Mouse (Mus musculus): ENCODE data around the gene Fhdc1. TPM values are rescaled to one million over a fixed set of nuclear protein-coding genes. Genes with fewer than 3 reads are reported as not detected.
A peak's percentile ranks its signal among the peaks of the same experiment; 100 is the strongest.

The Fhdc1 gene
- polyA plus RNA-seq (2015; fragmentation: Nextera tagmentation; extraction: Ambion mirVana) = 4.7 and 4.8 TPM in 2 replicates

- 0% methylated on average over 78 of the region's 82 CpGs for WGBS
- Histone ChIP-seq H3K4me2 (peak within 1 kb of the TSS; percentile 98), H3K4me3 (peak within 1 kb of the TSS; percentile 71)
These were observed at the start of gene Fhdc1 for GRCm38 (mm10) chr3:84480006-84480897. Gene Fhdc1 (minus strand): TSS chr3:84480429.

DNA sequence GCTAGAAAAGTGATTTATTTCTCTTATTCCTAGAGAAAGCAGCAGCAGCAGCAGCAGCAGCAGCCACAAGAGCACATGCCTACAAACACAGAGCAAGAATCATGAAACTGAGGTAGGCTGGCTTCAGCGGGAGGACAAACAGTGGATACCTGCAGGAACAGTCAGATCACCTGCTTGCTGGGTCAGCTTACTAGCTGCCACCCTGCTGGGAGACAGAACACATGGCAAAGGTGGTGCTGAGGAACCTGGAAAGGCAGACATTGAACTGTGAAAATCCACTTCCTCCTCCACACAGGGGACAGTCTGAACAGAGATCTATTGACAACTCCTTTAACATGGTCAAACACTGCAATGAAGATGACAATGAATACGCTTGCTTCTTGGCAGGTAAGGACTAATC, 48.8 kb upstream of the Fhdc1 start:
- H3K27ac ChIP-seq = no peak overlapping the region
- no peak overlapping the region for H3K9ac ChIP-seq
- ATAC-seq (ENCODE audit: low FRiP score) = no peak
- H3K9me3 ChIP-seq = no peaks in the 10 kb centered on the region
- no peaks in the 10 kb centered on the region; the same call in 1 of the 2 replicates for H3K36me3 ChIP-seq
- 80% methylated on average over 2 of the region's 2 CpGs for WGBS
- no peaks in the 10 kb centered on the region for H3K4me1 ChIP-seq (replicated peaks)
- no peak overlapping the region for H3K4me3 ChIP-seq
- H3K27me3 ChIP-seq = no peaks in the 10 kb centered on the region
- no peak overlapping the region for H3K4me2 ChIP-seq

More at GRCm38 (mm10) chr3:84480006-84480897, at the start of gene Fhdc1:
- Histone ChIP-seq H3K27me3 (peaks cover 43% of the 10 kb centered on the region), H3K9me3 (no peaks in the 10 kb centered on the region), H3K4me1 (replicated peaks) (peaks cover 30% of the 10 kb centered on the region), H3K27ac (peak within 1 kb of the TSS; percentile 75), H3K9ac (peak within 1 kb of the TSS; percentile 84), H3K36me3 (no peaks in the 10 kb centered on the region)
- peak; percentile 65 for ATAC-seq (ENCODE audit: low FRiP score)

DNA sequence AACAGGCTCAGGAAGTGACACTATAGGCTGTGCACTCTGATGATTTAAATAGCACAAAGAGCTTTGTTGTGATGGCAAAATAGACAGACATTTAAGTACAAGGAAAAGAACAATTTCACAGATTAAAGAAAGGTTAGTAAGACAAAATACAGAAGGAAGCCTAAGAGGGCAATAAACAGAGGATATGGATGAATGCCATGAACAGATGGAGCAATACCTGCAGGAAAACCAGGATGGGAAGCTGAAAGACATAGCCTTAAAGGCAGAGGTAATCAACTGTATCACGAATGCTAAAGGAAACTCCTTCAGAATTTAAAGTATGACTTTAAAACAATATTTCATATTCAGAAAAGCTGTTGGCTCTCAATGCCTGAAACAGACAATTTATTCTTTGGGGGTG, 44.7 kb upstream of the Fhdc1 start:
- no peak overlapping the region for H3K4me2 ChIP-seq
- no peaks in the 10 kb centered on the region for H3K9me3 ChIP-seq
- no peaks in the 10 kb centered on the region for H3K27me3 ChIP-seq
- H3K4me1 ChIP-seq (replicated peaks) = no peaks in the 10 kb centered on the region
- H3K9ac ChIP-seq = no peak overlapping the region
- no peaks in the 10 kb centered on the region; the same call in 1 of the 2 replicates for H3K36me3 ChIP-seq
- 87% methylated on average over 1 of the region's 1 CpGs for WGBS
- ATAC-seq (ENCODE audit: low FRiP score) = no peak
- no peak overlapping the region for H3K4me3 ChIP-seq
- H3K27ac ChIP-seq = no peak overlapping the region

GRCm38 (mm10) chr3:84516163-84516562, 35.9 kb upstream of the Fhdc1 start:
- H3K27ac ChIP-seq = no peak overlapping the region
- peaks cover 5% of the 10 kb centered on the region for H3K36me3 ChIP-seq
- ATAC-seq (ENCODE audit: low FRiP score) = no peak
- no peak overlapping the region for H3K4me3 ChIP-seq
- 95% methylated on average over 3 of the region's 3 CpGs for WGBS
- no peaks in the 10 kb centered on the region for H3K27me3 ChIP-seq
- no peaks in the 10 kb centered on the region for H3K4me1 ChIP-seq (replicated peaks)
- H3K9ac ChIP-seq = no peak overlapping the region
- no peak overlapping the region for H3K4me2 ChIP-seq
- no peaks in the 10 kb centered on the region for H3K9me3 ChIP-seq

- H3K27me3 ChIP-seq = no peaks in the 10 kb centered on the region
- 67% methylated on average over 6 of the region's 6 CpGs for WGBS
- no peak for ATAC-seq (ENCODE audit: low FRiP score)
- H3K4me2 ChIP-seq = no peak overlapping the region
- no peaks in the 10 kb centered on the region for H3K9me3 ChIP-seq
- H3K36me3 ChIP-seq = peaks cover 3% of the 10 kb centered on the region
- H3K9ac ChIP-seq = no peak overlapping the region
- no peak overlapping the region for H3K27ac ChIP-seq
- H3K4me1 ChIP-seq (replicated peaks) = no peaks in the 10 kb centered on the region
- no peak overlapping the region for H3K4me3 ChIP-seq
These were observed 32.7 kb upstream of the Fhdc1 start for GRCm38 (mm10) chr3:84512774-84513515.

GRCm38 (mm10) chr3:84505193-84505592, 25.0 kb upstream of the Fhdc1 start:
- peaks cover 8% of the 10 kb centered on the region; the same call in 1 of the 2 replicates for H3K4me1 ChIP-seq (replicated peaks)
- WGBS = 88% methylated on average over 4 of the region's 4 CpGs
- no peaks in the 10 kb centered on the region for H3K27me3 ChIP-seq

GRCm38 (mm10) chr3:84504291-84504690, 24.1 kb upstream of the Fhdc1 start:
- H3K27ac ChIP-seq = no peak overlapping the region
- H3K27me3 ChIP-seq = no peaks in the 10 kb centered on the region
- H3K9me3 ChIP-seq = no peaks in the 10 kb centered on the region
- peaks cover 8% of the 10 kb centered on the region; the same call in 1 of the 2 replicates for H3K4me1 ChIP-seq (replicated peaks)
- H3K36me3 ChIP-seq = peaks cover 9% of the 10 kb centered on the region
- 96% methylated on average over 8 of the region's 8 CpGs for WGBS
- no peak overlapping the region for H3K9ac ChIP-seq
- H3K4me3 ChIP-seq = no peak overlapping the region
- no peak for ATAC-seq (ENCODE audit: low FRiP score)
- no peak overlapping the region for H3K4me2 ChIP-seq

More at GRCm38 (mm10) chr3:84505193-84505592, 25.0 kb upstream of the Fhdc1 start:
- no peak overlapping the region for H3K4me2 ChIP-seq
- no peak overlapping the region for H3K27ac ChIP-seq
- peaks cover 9% of the 10 kb centered on the region for H3K36me3 ChIP-seq
- H3K9ac ChIP-seq = no peak overlapping the region
- no peaks in the 10 kb centered on the region for H3K9me3 ChIP-seq
- no peak overlapping the region for H3K4me3 ChIP-seq
- ATAC-seq (ENCODE audit: low FRiP score) = no peak

GRCm38 (mm10) chr3:84502101-84502500, 21.9 kb upstream of the Fhdc1 start:
- Histone ChIP-seq H3K27me3 (no peaks in the 10 kb centered on the region), H3K9ac (no peak overlapping the region), H3K4me1 (replicated peaks) (peaks cover 8% of the 10 kb centered on the region; the same call in 1 of the 2 replicates), H3K9me3 (no peaks in the 10 kb centered on the region), H3K36me3 (peaks cover 5% of the 10 kb centered on the region; the same call in 1 of the 2 replicates), H3K27ac (no peak overlapping the region), H3K4me3 (no peak overlapping the region), H3K4me2 (no peak overlapping the region)
- 84% methylated on average over 2 of the region's 2 CpGs for WGBS
- no peak for ATAC-seq (ENCODE audit: low FRiP score)

DNA sequence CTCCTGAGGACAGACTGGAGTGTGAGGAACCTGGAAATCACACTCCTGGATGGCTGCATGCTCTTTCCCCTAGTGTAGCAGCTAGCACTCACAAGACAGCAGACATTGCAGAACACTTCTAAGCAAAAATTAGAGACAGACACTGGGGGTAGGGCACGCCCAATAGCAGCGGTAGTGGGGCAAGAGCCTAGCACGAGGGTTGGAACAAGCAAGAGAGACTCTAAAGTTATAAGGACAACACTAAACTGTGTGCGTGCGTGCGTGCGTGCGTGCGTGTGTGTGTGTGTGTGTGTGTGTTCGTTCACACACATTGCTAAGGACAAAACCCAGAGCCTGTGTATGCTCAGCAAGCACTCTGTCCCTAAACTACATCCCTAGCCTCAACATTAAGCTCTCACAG, 20.3 kb upstream of the Fhdc1 start:
- Histone ChIP-seq H3K27ac (no peak overlapping the region), H3K4me1 (replicated peaks) (peaks cover 8% of the 10 kb centered on the region; the same call in 1 of the 2 replicates), H3K4me3 (no peak overlapping the region), H3K9ac (no peak overlapping the region), H3K4me2 (no peak overlapping the region), H3K27me3 (no peaks in the 10 kb centered on the region), H3K36me3 (peaks cover 5% of the 10 kb centered on the region; the same call in 1 of the 2 replicates), H3K9me3 (no peaks in the 10 kb centered on the region)
- 82% methylated on average over 10 of the region's 10 CpGs for WGBS
- no peak for ATAC-seq (ENCODE audit: low FRiP score)

DNA sequence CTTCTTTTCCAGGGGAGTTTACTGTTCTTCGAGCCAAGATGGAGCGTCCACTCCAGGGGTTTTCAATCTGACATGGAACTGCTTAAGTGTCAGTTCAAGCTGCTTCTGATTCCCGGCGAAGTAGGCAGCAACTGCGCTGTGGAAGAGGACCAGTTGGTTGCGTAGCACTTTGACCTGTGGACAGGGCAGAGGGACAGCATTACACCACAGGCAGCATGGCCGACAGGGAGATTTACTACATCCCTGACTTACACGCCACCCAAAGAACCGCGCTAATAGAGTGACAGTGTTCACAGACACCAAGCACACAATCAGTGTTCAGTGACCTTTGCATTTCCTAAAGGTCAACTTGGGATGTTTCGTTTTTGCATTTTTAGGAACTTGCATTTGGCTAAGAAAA, 17.5 kb upstream of the Fhdc1 start:
- Histone ChIP-seq H3K4me2 (no peak overlapping the region), H3K27me3 (no peaks in the 10 kb centered on the region), H3K4me3 (no peak overlapping the region), H3K4me1 (replicated peaks) (peaks cover 8% of the 10 kb centered on the region; the same call in 1 of the 2 replicates), H3K9ac (no peak overlapping the region), H3K36me3 (no peaks in the 10 kb centered on the region), H3K27ac (no peak overlapping the region), H3K9me3 (no peaks in the 10 kb centered on the region)
- 74% methylated on average over 11 of the region's 11 CpGs for WGBS
- ATAC-seq (ENCODE audit: low FRiP score) = no peak

DNA sequence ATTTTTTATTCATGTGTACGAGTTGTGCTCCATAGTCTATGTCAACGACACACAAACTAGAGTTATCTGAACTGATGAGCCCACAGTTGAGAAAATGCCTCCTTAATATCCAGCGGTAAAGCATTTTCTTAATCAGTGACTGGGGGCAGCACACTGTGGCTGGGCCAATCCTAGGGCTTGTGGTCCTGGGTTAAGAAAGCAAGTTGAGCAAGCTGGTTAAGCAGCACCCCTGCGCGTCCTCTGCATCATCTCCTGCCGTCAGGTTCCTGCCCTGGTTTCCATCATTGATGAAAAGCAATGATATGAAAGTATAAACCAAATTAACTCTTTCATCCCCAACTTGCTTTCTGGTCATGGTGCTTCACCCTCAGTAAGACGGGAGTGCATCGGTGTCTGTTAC, 12.4 kb upstream of the Fhdc1 start:
- H3K4me3 ChIP-seq = no peak overlapping the region
- H3K27ac ChIP-seq = no peak overlapping the region
- H3K4me1 ChIP-seq (replicated peaks) = 0 out of 2 replicates have a peak, but pooled peaks cover 2% of the 10 kb centered on the region
- no peaks in the 10 kb centered on the region for H3K27me3 ChIP-seq
- 92% methylated on average over 8 of the region's 8 CpGs for WGBS
- ATAC-seq (ENCODE audit: low FRiP score) = no peak
- H3K36me3 ChIP-seq = 0 out of 2 replicates have a peak, but pooled peaks cover 3% of the 10 kb centered on the region
- H3K4me2 ChIP-seq = no peak overlapping the region
- no peak overlapping the region for H3K9ac ChIP-seq
- no peaks in the 10 kb centered on the region for H3K9me3 ChIP-seq

DNA sequence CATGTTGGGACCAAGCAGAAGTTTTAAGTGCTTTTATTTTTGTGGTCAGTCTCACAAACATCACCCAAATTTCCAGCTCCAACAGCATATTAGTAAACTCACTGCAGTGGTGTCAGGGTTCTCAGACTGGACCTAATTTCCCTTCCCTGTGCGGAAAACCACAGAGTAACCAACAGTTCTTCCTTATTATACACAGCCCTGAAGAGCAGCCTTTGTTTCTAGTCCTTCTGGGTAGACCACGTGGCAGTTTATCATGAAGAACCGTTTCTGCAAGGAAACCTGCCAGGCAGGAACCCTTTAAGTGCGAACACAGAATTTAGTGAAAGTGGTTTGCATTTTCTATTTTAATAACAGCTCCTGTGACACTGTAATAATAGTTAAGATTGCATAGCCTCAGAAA, 11.9 kb upstream of the Fhdc1 start:
- 86% methylated on average over 4 of the region's 4 CpGs for WGBS
- no peak for ATAC-seq (ENCODE audit: low FRiP score)
- H3K27ac ChIP-seq = no peak overlapping the region

More for the DNA sequence above, 11.9 kb upstream of the Fhdc1 start:
- H3K4me2 ChIP-seq = no peak overlapping the region
- no peaks in the 10 kb centered on the region for H3K9me3 ChIP-seq
- 0 out of 2 replicates have a peak, but pooled peaks cover 3% of the 10 kb centered on the region for H3K36me3 ChIP-seq
- no peak overlapping the region for H3K9ac ChIP-seq
- 0 out of 2 replicates have a peak, but pooled peaks cover 2% of the 10 kb centered on the region for H3K4me1 ChIP-seq (replicated peaks)
- no peaks in the 10 kb centered on the region for H3K27me3 ChIP-seq
- no peak overlapping the region for H3K4me3 ChIP-seq
